ENCODE assay signal across 25 mouse cellular contexts in genomic region chr6:96677813-96678212, GRCm38 (mm10).
DNase-seq lines count a peak whose midpoint lies in the region; ATAC-seq and TF ChIP-seq lines count a peak whose summit lies in the region.
"Had no signal": no experiment of that assay in that cellular context is flagged by ENCODE, and none has a peak within 500 bp of the region (broad histone marks: within the 10 kb centered on the region; RNA-seq: fewer than 3 reads in every experiment).

No protein-coding gene starts in this region.

- no peak for ATAC-seq in embryonic facial prominence, embryonic 14.5 days (ENCODE audit: low read depth)
- no peak for ATAC-seq in lung, postnatal 0 days
- ATAC-seq: forebrain, embryonic 15.5 days; hindbrain, postnatal 0 days; Patski had no signal

- no peak overlapping the region for H3K27ac ChIP-seq in embryonic facial prominence, embryonic 14.5 days (replicated peaks; ENCODE audit: low read depth, low read length)
- H3K27ac ChIP-seq in embryonic facial prominence, embryonic 10.5 days (replicated peaks) = no peak overlapping the region
- no peak overlapping the region for H3K27ac ChIP-seq in lung, postnatal 0 days (ENCODE audit: low read length)
- H3K27ac ChIP-seq: embryonic facial prominence, embryonic 12.5 days; forebrain, embryonic 12.5 days; forebrain, embryonic 15.5 days; heart, embryonic 10.5 days; heart, embryonic 13.5 days; hindbrain, embryonic 14.5 days; hindbrain, postnatal 0 days had no signal

- no peak overlapping the region for H3K4me3 ChIP-seq in embryonic facial prominence, embryonic 14.5 days (ENCODE audit: low read depth, low read length)
- no peak overlapping the region for H3K4me3 ChIP-seq in embryonic facial prominence, embryonic 10.5 days
- H3K4me3 ChIP-seq in lung, postnatal 0 days (ENCODE audit: low read depth, low read length) = no peak overlapping the region
- no peak overlapping the region for H3K4me3 ChIP-seq in C2C12 (ENCODE audit: insufficient read depth, poor library complexity, severe bottlenecking)
- H3K4me3 ChIP-seq: embryonic facial prominence, embryonic 12.5 days; erythroblast, embryonic 14.5 days; forebrain, embryonic 12.5 days; forebrain, embryonic 15.5 days; heart, embryonic 10.5 days; heart, embryonic 13.5 days had no signal

- H3K4me2 ChIP-seq in embryonic facial prominence, embryonic 14.5 days (ENCODE audit: low read depth, low read length) = no peak overlapping the region
- no peak overlapping the region for H3K4me2 ChIP-seq in lung, postnatal 0 days (replicated peaks; ENCODE audit: low read depth, low read length)
- H3K4me2 ChIP-seq: embryonic facial prominence, embryonic 12.5 days; forebrain, embryonic 12.5 days; forebrain, embryonic 15.5 days; heart, embryonic 13.5 days; hindbrain, embryonic 14.5 days had no signal

- TF ChIP-seq CTCF in lung, postnatal 0 days (IDR thresholded peaks at IDR 0.05) = no peak
- TF ChIP-seq CTCF in C2C12 (IDR thresholded peaks at IDR 0.05; ENCODE audit: control insufficient read depth, insufficient read depth, insufficient read length) = no peak

- no peak for TF ChIP-seq EP300 in lung, postnatal 0 days (IDR thresholded peaks at IDR 0.05)

- no peaks in the 10 kb centered on the region for H3K9me3 ChIP-seq in embryonic facial prominence, embryonic 14.5 days (ENCODE audit: control insufficient read depth, low read length)
- H3K9me3 ChIP-seq in embryonic facial prominence, embryonic 10.5 days = no peaks in the 10 kb centered on the region
- H3K9me3 ChIP-seq in lung, postnatal 0 days (ENCODE audit: low read length) = no peaks in the 10 kb centered on the region
- H3K9me3 ChIP-seq: embryonic facial prominence, embryonic 12.5 days; forebrain, embryonic 12.5 days; forebrain, embryonic 15.5 days; heart, embryonic 10.5 days; heart, embryonic 13.5 days had no signal

- H3K79me3 ChIP-seq in C2C12 (ENCODE audit: low read depth) = no peaks in the 10 kb centered on the region

- no peaks in the 10 kb centered on the region for H3K36me3 ChIP-seq in embryonic facial prominence, embryonic 14.5 days (ENCODE audit: control insufficient read depth, insufficient read depth, low read length)
- H3K36me3 ChIP-seq in embryonic facial prominence, embryonic 10.5 days (replicated peaks) = no peaks in the 10 kb centered on the region
- H3K36me3 ChIP-seq in lung, postnatal 0 days (ENCODE audit: insufficient read depth, low read length) = no peaks in the 10 kb centered on the region
- H3K36me3 ChIP-seq in C2C12 (ENCODE audit: control insufficient read depth, insufficient read depth) = no peaks in the 10 kb centered on the region
- H3K36me3 ChIP-seq: embryonic facial prominence, embryonic 12.5 days; forebrain, embryonic 12.5 days; forebrain, embryonic 15.5 days; heart, embryonic 10.5 days; heart, embryonic 13.5 days had no signal

- DNase-seq in embryonic facial prominence, embryonic 14.5 days (ENCODE audit: low spot score) = peak; percentile 45
- no peak for DNase-seq in embryonic facial prominence, embryonic 10.5 days (ENCODE audit: low spot score)
- DNase-seq in lung, postnatal 0 days (ENCODE audit: low spot score) = peak; percentile 34
- DNase-seq in lung, adult 18-20 months = no peak
- no peak for DNase-seq in layer of hippocampus, adult 8-10 months (ENCODE audit: low spot score in 2 of 2)
- no peak for DNase-seq in heart, adult 8-10 months (ENCODE audit: low spot score)
- DNase-seq: adrenal gland, postnatal 10 days; adrenal gland, postnatal 36 days; cerebellum, adult 18-20 months; cerebellum, adult 9-10 months; cerebellum, postnatal 14 days; gastrocnemius, postnatal 25 days; heart, adult 18-20 months; heart, postnatal 14 days; heart, postnatal 4 days had no signal

- no peaks in the 10 kb centered on the region for H3K27me3 ChIP-seq in embryonic facial prominence, embryonic 14.5 days (replicated peaks; ENCODE audit: control insufficient read depth, insufficient read depth, low read length)
- no peaks in the 10 kb centered on the region for H3K27me3 ChIP-seq in embryonic facial prominence, embryonic 10.5 days (replicated peaks; ENCODE audit: low read depth, poor library complexity, severe bottlenecking)
- H3K27me3 ChIP-seq in lung, postnatal 0 days (replicated peaks; ENCODE audit: insufficient read depth, low read length) = no peaks in the 10 kb centered on the region
- no peaks in the 10 kb centered on the region for H3K27me3 ChIP-seq in C2C12 (ENCODE audit: control insufficient read depth, insufficient read depth, insufficient read length)
- H3K27me3 ChIP-seq: embryonic facial prominence, embryonic 12.5 days; forebrain, embryonic 12.5 days; forebrain, embryonic 15.5 days; heart, embryonic 13.5 days; Patski had no signal

- H3K79me2 ChIP-seq in C2C12 (ENCODE audit: control insufficient read depth, insufficient read depth) = no peaks in the 10 kb centered on the region

- no peaks in the 10 kb centered on the region for H3K4me1 ChIP-seq in embryonic facial prominence, embryonic 14.5 days (ENCODE audit: control insufficient read depth, insufficient read depth, low read length)
- H3K4me1 ChIP-seq in embryonic facial prominence, embryonic 10.5 days = no peaks in the 10 kb centered on the region
- no peaks in the 10 kb centered on the region for H3K4me1 ChIP-seq in lung, postnatal 0 days (ENCODE audit: insufficient read depth, low read depth, low read length)
- H3K4me1 ChIP-seq: embryonic facial prominence, embryonic 12.5 days; forebrain, embryonic 12.5 days; forebrain, embryonic 15.5 days; heart, embryonic 10.5 days; heart, embryonic 13.5 days had no signal

- no peak overlapping the region for H3ac ChIP-seq in C2C12 (ENCODE audit: control insufficient read depth, insufficient read length, low read depth)

- 61% methylated on average over 3 of the region's 3 CpGs for WGBS in embryonic facial prominence, embryonic 14.5 days
- 81% methylated on average over 3 of the region's 3 CpGs for WGBS in embryonic facial prominence, embryonic 10.5 days
- WGBS in lung, postnatal 0 days = 69% methylated on average over 3 of the region's 3 CpGs

- H3K9ac ChIP-seq in embryonic facial prominence, embryonic 14.5 days (ENCODE audit: low read depth, low read length) = no peak overlapping the region
- no peak overlapping the region for H3K9ac ChIP-seq in lung, postnatal 0 days (replicated peaks; ENCODE audit: low read depth)
- H3K9ac ChIP-seq: embryonic facial prominence, embryonic 12.5 days; forebrain, embryonic 12.5 days; forebrain, embryonic 15.5 days; heart, embryonic 13.5 days; hindbrain, embryonic 14.5 days had no signal

TF ChIP-seq in C2C12, 6 proteins besides CTCF, POLR2A, EP300 and RAD21:
- TF ChIP-seq FOSL1 (IDR thresholded peaks at IDR 0.05; ENCODE audit: insufficient read depth, low read length, poor library complexity, severe bottlenecking) (no peak), CEBPB (IDR thresholded peaks at IDR 0.05; ENCODE audit: low read depth) (peak; percentile 88), MYOG (IDR thresholded peaks at IDR 0.05; ENCODE audit: control insufficient read depth, extremely low read depth, insufficient read length) (no peak), USF1 (IDR thresholded peaks at IDR 0.05; ENCODE audit: low read depth) (no peak)

Comparison
In these comparisons a context has a peak if more than half of its experiments do, and no peak if none do; other contexts are left out.
1. DNase-seq: peak in embryonic facial prominence, embryonic 14.5 days (single experiment) and lung, postnatal 0 days (single experiment); none in embryonic facial prominence, embryonic 10.5 days (single experiment), lung, adult 18-20 months (0 of 2), layer of hippocampus, adult 8-10 months (0 of 2) and heart, adult 8-10 months (single experiment).